Mouse (Mus musculus) cortical plate, adult 2 months (tissue): ENCODE data around the gene Safb2.

Experiments used
- CTCF ChIP-seq: fragments of 200-500 bp; IDR thresholded peaks from 2 replicates; pipeline ENCODE4 v1.5.1; 2011; ENCODE audit warnings: mild to moderate bottlenecking, control low read depth, low read length; ENCODE audit not compliant: insufficient read depth; ENCODE audit errors: extremely low read depth
- POLR2A ChIP-seq: fragments of 200-500 bp; IDR thresholded peaks from 2 replicates; pipeline ENCODE4 v1.6.1; 2011; ENCODE audit warnings: mild to moderate bottlenecking, low read length, control low read depth; ENCODE audit not compliant: insufficient read depth; ENCODE audit errors: extremely low read depth

DNA sequence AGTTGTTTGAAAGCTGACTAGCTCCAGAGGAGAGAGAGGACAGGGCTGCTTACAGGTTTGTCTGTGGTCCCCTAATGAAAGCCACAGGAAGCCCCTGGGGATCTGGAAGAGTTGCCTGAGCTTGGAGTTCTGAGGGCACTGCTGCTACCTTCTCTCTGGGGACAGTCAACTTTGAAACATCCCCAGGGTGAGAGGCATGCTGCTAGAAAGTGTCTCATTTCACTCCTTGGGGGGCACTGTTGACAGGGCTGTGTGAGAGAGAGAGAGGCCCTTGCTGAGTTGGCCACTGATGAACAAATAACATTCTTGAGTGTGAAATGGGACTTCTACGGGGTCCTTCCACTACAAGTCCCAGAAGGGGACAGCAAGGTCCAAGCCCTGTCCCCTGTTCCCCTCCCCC is 3.4 kb upstream of the Safb2 start:
- TF ChIP-seq POLR2A (no peak), CTCF (no peak)
